Mouse (Mus musculus) ES-Bruce4 (cell line): ENCODE data around the gene Wnt9b. TPM values are rescaled to one million over a fixed set of nuclear protein-coding genes. Genes with fewer than 3 reads are reported as not detected.
A peak's percentile ranks its signal among the peaks of the same experiment; 100 is the strongest.

Source experiments
- H3K27ac ChIP-seq: 2 replicates; pipeline ENCODE4 v1.5.1; 2012; ENCODE audit warnings: low read length, inconsistent platforms; ENCODE audit not compliant: insufficient read depth
- H3K27me3 ChIP-seq: 2 replicates; pipeline ENCODE4 v1.6.1; 2012; ENCODE audit warnings: mild to moderate bottlenecking, low read length, inconsistent platforms; ENCODE audit not compliant: control insufficient read depth, poor library complexity, insufficient read depth, severe bottlenecking
- H3K36me3 ChIP-seq: 2 replicates; pipeline ENCODE4 v1.6.1; 2012; ENCODE audit warnings: inconsistent platforms, mild to moderate bottlenecking, low read length, moderate library complexity; ENCODE audit not compliant: control insufficient read depth, poor library complexity, insufficient read depth, severe bottlenecking
- H3K4me1 ChIP-seq: one replicate; pipeline ENCODE4 v1.8.1; 2011; ENCODE audit warnings: low read length; ENCODE audit not compliant: control insufficient read depth, insufficient read depth
- H3K4me3 ChIP-seq: 2 replicates; pipeline ENCODE4 v1.5.1; 2011; ENCODE audit warnings: low read depth, mild to moderate bottlenecking, low read length
- H3K9ac ChIP-seq: 2 replicates; pipeline ENCODE4 v1.6.1; 2012; ENCODE audit warnings: low read depth, mild to moderate bottlenecking, inconsistent platforms; ENCODE audit not compliant: poor library complexity, severe bottlenecking
- H3K9me3 ChIP-seq: replicated peaks from 2 replicates; pipeline ENCODE4 v1.6.1; 2012; ENCODE audit warnings: mild to moderate bottlenecking, low read length, inconsistent platforms; ENCODE audit not compliant: control insufficient read depth, poor library complexity, insufficient read depth, severe bottlenecking
- CTCF ChIP-seq: IDR thresholded peaks from one replicate; pipeline ENCODE4 v1.8.1; 2011; ENCODE audit warnings: low read depth, low read length
- EP300 ChIP-seq: IDR thresholded peaks from 2 replicates; pipeline ENCODE4 v1.6.1; 2011; ENCODE audit warnings: low read depth, low read length; ENCODE audit not compliant: insufficient read depth
- POLR2A ChIP-seq: IDR thresholded peaks from one replicate; pipeline ENCODE4 v1.8.1; 2011; ENCODE audit warnings: low read length; ENCODE audit not compliant: insufficient read depth
- polyA plus RNA-seq: library from polyadenylated mRNA; stranded (reverse); fragments of >200 nt; gene quantifications from 2 replicates; pipeline ENCODE4 v1.2.4, GENCODE M21; 2011; ENCODE audit warnings: low read depth; ENCODE audit not compliant: missing spikeins, insufficient read depth, insufficient read length

Gene Wnt9b
- polyA plus RNA-seq, 1 experiment: 0.22 TPM

DNA sequence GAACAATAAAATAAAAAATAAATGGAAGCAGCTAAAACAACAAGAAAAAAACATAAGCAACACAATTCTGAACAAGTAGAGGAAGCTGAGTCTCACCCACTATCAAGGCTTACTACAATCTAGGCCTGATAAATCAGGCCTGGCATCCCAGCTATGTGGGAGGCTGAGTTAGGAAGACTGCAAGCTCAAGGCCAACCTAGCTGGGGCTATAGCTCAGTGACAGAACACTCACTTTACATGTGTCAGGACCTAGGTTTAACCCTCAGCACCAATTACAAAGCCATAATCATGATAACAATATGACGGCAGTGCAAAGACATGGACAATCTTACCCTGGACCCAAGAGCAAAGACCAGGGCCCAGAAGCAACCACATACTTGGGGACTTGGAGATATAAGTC is 58.6 kb downstream of the Wnt9b start:
- H3K36me3 ChIP-seq: peaks cover 11% of the 10 kb centered on the region

GRCm38 (mm10) chr11:103688980-103689378 is 60.6 kb downstream of the Wnt9b start:
- Histone ChIP-seq H3K4me3 (no peak overlapping the region), H3K9me3 (no peaks in the 10 kb centered on the region), H3K9ac (no peak overlapping the region), H3K27ac (no peak overlapping the region), H3K27me3 (no peaks in the 10 kb centered on the region), H3K4me1 (no peaks in the 10 kb centered on the region), H3K36me3 (peaks cover 12% of the 10 kb centered on the region)
- 0 out of 2 replicates have a peak, but pooled peaks have one; percentile 31 for TF ChIP-seq EP300
- TF ChIP-seq CTCF: no peak

More for the DNA sequence above, 58.6 kb downstream of the Wnt9b start:
- Histone ChIP-seq H3K9ac (no peak overlapping the region), H3K9me3 (no peaks in the 10 kb centered on the region), H3K4me1 (no peaks in the 10 kb centered on the region), H3K27me3 (no peaks in the 10 kb centered on the region), H3K27ac (no peak overlapping the region), H3K4me3 (no peak overlapping the region)
- TF ChIP-seq EP300 (no peak), POLR2A (no peak), CTCF (no peak)

- Histone ChIP-seq H3K27ac (no peak overlapping the region), H3K36me3 (peaks cover 12% of the 10 kb centered on the region), H3K27me3 (no peaks in the 10 kb centered on the region), H3K4me1 (no peaks in the 10 kb centered on the region), H3K9me3 (no peaks in the 10 kb centered on the region), H3K4me3 (no peak overlapping the region), H3K9ac (no peak overlapping the region)
- TF ChIP-seq POLR2A (no peak), CTCF (no peak), EP300 (no peak)
Observed at GRCm38 (mm10) chr11:103688271-103688979, 61.2 kb downstream of the Wnt9b start.

DNA sequence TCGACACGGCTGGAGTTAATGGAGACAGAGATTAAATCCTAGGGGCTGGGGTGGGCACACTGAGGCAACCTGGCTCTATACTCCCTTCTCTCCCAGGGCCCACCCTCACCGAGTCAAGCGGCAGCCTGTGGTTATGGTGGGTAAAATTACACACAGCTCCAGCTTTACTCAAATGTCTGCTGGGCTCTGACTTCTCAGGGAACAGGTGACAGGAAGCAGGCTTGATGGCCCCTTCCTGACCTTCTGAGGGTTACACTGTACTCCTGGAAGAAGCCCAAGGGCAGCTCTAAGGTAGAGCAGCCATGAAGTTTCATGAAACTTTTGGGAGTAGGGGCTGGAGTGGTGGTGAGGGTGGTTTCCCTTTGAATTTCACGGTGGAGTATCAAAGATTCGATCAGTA is 62.9 kb downstream of the Wnt9b start:
- no peaks in the 10 kb centered on the region for H3K4me1 ChIP-seq
- no peak overlapping the region for H3K27ac ChIP-seq
- no peaks in the 10 kb centered on the region for H3K9me3 ChIP-seq
- peaks cover 12% of the 10 kb centered on the region for H3K36me3 ChIP-seq
- no peak overlapping the region for H3K9ac ChIP-seq
- no peak overlapping the region for H3K4me3 ChIP-seq
- no peaks in the 10 kb centered on the region for H3K27me3 ChIP-seq
- TF ChIP-seq CTCF (no peak), POLR2A (no peak), EP300 (no peak)

- peaks cover 12% of the 10 kb centered on the region for H3K36me3 ChIP-seq
- TF ChIP-seq EP300: no peak
- no peak for TF ChIP-seq CTCF
- no peak for TF ChIP-seq POLR2A
Observed at GRCm38 (mm10) chr11:103685261-103685736, 64.3 kb downstream of the Wnt9b start.

GRCm38 (mm10) chr11:103683667-103684334 is 65.8 kb downstream of the Wnt9b start:
- Histone ChIP-seq H3K9ac (no peak overlapping the region), H3K9me3 (no peaks in the 10 kb centered on the region), H3K4me3 (no peak overlapping the region), H3K36me3 (peaks cover 16% of the 10 kb centered on the region), H3K4me1 (no peaks in the 10 kb centered on the region), H3K27me3 (no peaks in the 10 kb centered on the region), H3K27ac (no peak overlapping the region)
- TF ChIP-seq CTCF: no peak
- TF ChIP-seq POLR2A: no peak
- TF ChIP-seq EP300: no peak

More at GRCm38 (mm10) chr11:103685261-103685736, 64.3 kb downstream of the Wnt9b start:
- H3K4me1 ChIP-seq: no peaks in the 10 kb centered on the region
- no peaks in the 10 kb centered on the region for H3K9me3 ChIP-seq
- H3K27me3 ChIP-seq: no peaks in the 10 kb centered on the region
- no peak overlapping the region for H3K9ac ChIP-seq
- no peak overlapping the region for H3K4me3 ChIP-seq
- H3K27ac ChIP-seq: no peak overlapping the region

Other genes starting within 250 kb of the Wnt9b start
- not detected in 2 replicates for gene Lrrc37a, start 245.2 kb downstream of the Wnt9b start, polyA plus RNA-seq
- not detected in 2 replicates for gene Gm884, start 128.7 kb downstream of the Wnt9b start, polyA plus RNA-seq
- gene Lyzl6, start 110.9 kb downstream of the Wnt9b start, polyA plus RNA-seq: not detected in 2 replicates
- gene Rprml, start 100.3 kb downstream of the Wnt9b start, polyA plus RNA-seq: not detected in 2 replicates
- 38.5 and 41.8 TPM in 2 replicates for gene Gosr2, start 51.9 kb downstream of the Wnt9b start, polyA plus RNA-seq
- gene Wnt3, start 24.3 kb upstream of the Wnt9b start, polyA plus RNA-seq: 10.4 and 13.6 TPM in 2 replicates
- 60.4 and 69.8 TPM in 2 replicates for gene Nsf, start 204.2 kb upstream of the Wnt9b start, polyA plus RNA-seq
- 16.7 and 16.9 TPM in 2 replicates for gene Arf2, start 216.9 kb upstream of the Wnt9b start, polyA plus RNA-seq